Mouse (Mus musculus): ENCODE measurements around the gene Sobp. TPM values are rescaled to one million over a fixed set of nuclear protein-coding genes. Genes with fewer than 3 reads are reported as not detected.
A peak's percentile ranks its signal among the peaks of the same experiment; 100 is the strongest.

Gene Sobp
- polyA plus RNA-seq, 1 experiment from 2014 or later: 12.4 TPM

DNA sequence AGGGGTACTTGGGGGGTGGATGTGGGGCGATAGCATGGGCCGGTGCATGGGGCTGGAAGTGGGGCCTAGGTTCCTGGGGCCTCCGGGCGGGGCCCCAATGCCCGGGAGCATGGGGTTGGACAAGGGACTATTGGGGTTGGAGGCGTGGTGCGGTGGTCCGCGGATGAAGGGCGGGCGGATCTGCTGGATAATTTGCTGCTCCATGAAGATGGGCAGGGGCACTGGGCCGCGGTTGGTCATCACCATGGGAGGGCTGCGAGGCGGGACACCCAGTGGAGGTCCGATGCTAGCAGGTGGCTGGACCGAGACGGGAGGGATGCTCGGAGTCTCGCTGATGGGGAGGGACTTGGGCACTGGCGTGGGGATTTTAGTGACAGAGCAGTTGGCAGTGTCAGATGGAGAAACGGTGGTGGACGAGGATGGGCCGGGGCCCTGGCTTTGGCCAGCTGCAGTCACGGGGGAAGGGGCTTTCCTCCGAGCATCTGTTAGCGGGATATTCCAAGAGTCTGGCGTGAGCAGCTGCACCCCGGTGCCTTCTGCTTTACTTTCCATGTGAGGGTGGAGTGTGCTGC, 152.1 kb downstream of the Sobp start:
- Histone ChIP-seq H3K4me3 (ENCODE audit: low read depth, low read length) (peak overlapping the region; percentile 46), H3K27ac (ENCODE audit: low read length) (no peak overlapping the region), H3K27me3 (ENCODE audit: control insufficient read depth, insufficient read depth, low read depth, low read length) (no peaks in the 10 kb centered on the region), H3K9me3 (replicated peaks; ENCODE audit: control insufficient read depth, low read length, poor library complexity, severe bottlenecking) (no peaks in the 10 kb centered on the region), H3K4me1 (ENCODE audit: control insufficient read depth, insufficient read depth, low read length) (peaks cover 17% of the 10 kb centered on the region), H3K9ac (ENCODE audit: low read depth, low read length) (peak overlapping the region; percentile 71), H3K36me3 (ENCODE audit: control insufficient read depth, insufficient read depth, low read length) (no peaks in the 10 kb centered on the region), H3K4me2 (ENCODE audit: low read length) (peak overlapping the region; percentile 90)
- 6% methylated on average over 28 of the region's 29 CpGs for WGBS
- peak; percentile 29 for ATAC-seq

DNA sequence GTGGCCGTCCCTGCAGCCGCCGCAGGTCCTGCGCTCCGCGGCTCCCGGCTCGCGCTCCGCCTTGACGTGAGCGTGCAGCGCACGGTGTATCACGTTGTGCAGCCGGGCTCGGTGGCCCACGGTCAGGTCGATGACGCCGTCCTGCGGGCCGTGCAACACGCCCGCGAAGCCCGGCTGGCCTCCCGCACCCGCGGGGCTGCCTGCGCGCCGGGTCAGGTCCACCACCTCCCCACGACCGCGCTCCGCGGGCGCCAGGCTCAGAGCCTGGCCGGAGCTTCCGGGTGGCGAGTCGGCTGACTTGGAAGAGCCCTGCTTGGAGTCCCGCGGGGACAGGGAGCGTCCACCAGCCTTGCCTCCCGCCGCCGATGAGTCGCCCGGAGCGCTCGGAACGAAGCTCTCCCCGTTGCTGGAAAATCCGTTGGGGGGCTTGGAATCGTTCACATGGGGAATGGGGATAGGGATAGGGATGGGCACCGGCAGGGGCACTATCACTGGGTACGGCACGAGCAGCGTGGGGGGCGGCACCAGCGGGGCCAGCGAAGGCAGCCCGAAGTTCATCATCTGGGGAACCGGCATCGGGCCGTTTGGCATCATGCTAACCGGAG, 152.7 kb downstream of the Sobp start:
- ATAC-seq: peak; percentile 63
- H3K9me3 ChIP-seq (replicated peaks; ENCODE audit: control insufficient read depth, low read length, poor library complexity, severe bottlenecking): no peaks in the 10 kb centered on the region
- H3K27ac ChIP-seq (ENCODE audit: low read length): no peak overlapping the region
- H3K9ac ChIP-seq (ENCODE audit: low read depth, low read length): peak overlapping the region; percentile 71
- peak overlapping the region; percentile 46 for H3K4me3 ChIP-seq (ENCODE audit: low read depth, low read length)
- WGBS: 1% methylated on average over 68 of the region's 69 CpGs
- peak overlapping the region; percentile 90 for H3K4me2 ChIP-seq (ENCODE audit: low read length)
- peaks cover 17% of the 10 kb centered on the region for H3K4me1 ChIP-seq (ENCODE audit: control insufficient read depth, insufficient read depth, low read length)
- no peaks in the 10 kb centered on the region for H3K27me3 ChIP-seq (ENCODE audit: control insufficient read depth, insufficient read depth, low read depth, low read length)
- no peaks in the 10 kb centered on the region for H3K36me3 ChIP-seq (ENCODE audit: control insufficient read depth, insufficient read depth, low read length)

DNA sequence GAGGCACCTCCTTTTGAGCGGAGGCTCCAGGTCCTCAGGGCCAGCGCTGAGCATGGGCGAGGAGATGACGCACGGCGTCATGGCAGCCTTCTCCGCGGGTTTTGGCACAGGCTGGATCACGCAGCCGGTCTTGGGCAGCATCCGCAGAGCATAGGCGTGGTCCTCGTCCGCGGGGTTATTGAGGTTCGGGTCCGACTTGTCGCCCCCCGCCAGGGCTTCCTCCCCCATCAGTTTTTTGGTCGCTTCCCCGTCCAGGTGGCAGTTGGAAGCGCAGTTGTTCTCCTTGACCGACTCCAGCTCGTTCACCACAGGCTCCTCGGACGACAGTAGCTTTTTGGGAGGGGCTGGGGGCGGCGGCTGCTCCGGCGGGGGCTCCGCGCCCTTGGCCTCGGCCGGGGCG, 153.3 kb downstream of the Sobp start:
- Histone ChIP-seq H3K4me3 (ENCODE audit: low read depth, low read length) (peak overlapping the region; percentile 46), H3K27ac (ENCODE audit: low read length) (no peak overlapping the region), H3K4me2 (ENCODE audit: low read length) (peak overlapping the region; percentile 90), H3K4me1 (ENCODE audit: control insufficient read depth, insufficient read depth, low read length) (peaks cover 17% of the 10 kb centered on the region), H3K9ac (ENCODE audit: low read depth, low read length) (peak overlapping the region; percentile 71), H3K36me3 (ENCODE audit: control insufficient read depth, insufficient read depth, low read length) (no peaks in the 10 kb centered on the region), H3K9me3 (replicated peaks; ENCODE audit: control insufficient read depth, low read length, poor library complexity, severe bottlenecking) (no peaks in the 10 kb centered on the region), H3K27me3 (ENCODE audit: control insufficient read depth, insufficient read depth, low read depth, low read length) (no peaks in the 10 kb centered on the region)
- WGBS: 10% methylated on average over 35 of the region's 35 CpGs
- no peak for ATAC-seq

DNA sequence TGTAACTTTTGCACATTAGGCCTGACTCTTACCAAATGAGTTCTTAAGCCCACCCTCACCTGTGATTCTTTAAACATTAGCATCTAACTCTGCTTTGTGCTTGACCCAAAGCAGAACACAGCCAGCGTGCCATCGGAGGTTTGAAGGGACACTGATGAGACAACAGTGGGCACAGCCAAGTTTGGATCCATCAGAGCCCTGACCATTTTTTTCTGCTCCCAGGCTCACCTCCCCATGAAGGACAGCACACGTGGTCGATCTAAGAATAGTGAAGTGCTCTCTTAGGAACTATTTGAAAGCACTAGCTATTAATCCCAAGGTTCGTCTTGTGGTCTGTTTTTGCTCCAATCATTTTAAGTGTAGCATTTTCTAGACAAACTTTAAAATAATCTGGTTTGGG, 159.5 kb downstream of the Sobp start:
- ATAC-seq: no peak
- Histone ChIP-seq H3K9ac (ENCODE audit: low read depth, low read length) (no peak overlapping the region), H3K9me3 (replicated peaks; ENCODE audit: control insufficient read depth, low read length, poor library complexity, severe bottlenecking) (no peaks in the 10 kb centered on the region), H3K4me3 (ENCODE audit: low read depth, low read length) (no peak overlapping the region), H3K36me3 (ENCODE audit: control insufficient read depth, insufficient read depth, low read length) (no peaks in the 10 kb centered on the region), H3K27me3 (ENCODE audit: control insufficient read depth, insufficient read depth, low read depth, low read length) (no peaks in the 10 kb centered on the region), H3K4me2 (ENCODE audit: low read length) (no peak overlapping the region), H3K27ac (ENCODE audit: low read length) (no peak overlapping the region), H3K4me1 (ENCODE audit: control insufficient read depth, insufficient read depth, low read length) (no peaks in the 10 kb centered on the region)
- WGBS: 93% methylated on average over 5 of the region's 5 CpGs

DNA sequence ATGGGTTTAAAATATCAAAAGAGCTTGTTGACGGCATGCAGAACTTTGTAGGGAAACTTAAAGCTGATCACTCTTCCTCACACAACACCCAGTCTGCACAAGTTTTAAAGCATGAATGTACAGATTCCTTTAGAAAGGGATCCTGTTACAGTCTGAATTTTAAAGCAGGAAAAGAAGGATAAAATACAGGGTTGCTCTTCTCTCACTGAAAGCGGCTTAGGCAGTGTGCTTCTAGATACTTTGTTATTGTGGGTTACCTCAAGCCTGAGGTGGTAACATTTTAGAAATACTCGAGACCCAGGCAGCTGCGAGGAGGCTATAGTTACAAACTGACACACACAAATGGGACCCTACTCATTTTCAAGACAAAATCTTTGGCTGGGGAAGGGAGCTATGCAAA, 160.0 kb downstream of the Sobp start:
- no peak for ATAC-seq
- Histone ChIP-seq H3K27me3 (ENCODE audit: control insufficient read depth, insufficient read depth, low read depth, low read length) (no peaks in the 10 kb centered on the region), H3K9ac (ENCODE audit: low read depth, low read length) (no peak overlapping the region), H3K4me1 (ENCODE audit: control insufficient read depth, insufficient read depth, low read length) (no peaks in the 10 kb centered on the region), H3K36me3 (ENCODE audit: control insufficient read depth, insufficient read depth, low read length) (no peaks in the 10 kb centered on the region), H3K9me3 (replicated peaks; ENCODE audit: control insufficient read depth, low read length, poor library complexity, severe bottlenecking) (no peaks in the 10 kb centered on the region), H3K27ac (ENCODE audit: low read length) (no peak overlapping the region), H3K4me2 (ENCODE audit: low read length) (no peak overlapping the region), H3K4me3 (ENCODE audit: low read depth, low read length) (no peak overlapping the region)
- WGBS: 86% methylated on average over 4 of the region's 4 CpGs

DNA sequence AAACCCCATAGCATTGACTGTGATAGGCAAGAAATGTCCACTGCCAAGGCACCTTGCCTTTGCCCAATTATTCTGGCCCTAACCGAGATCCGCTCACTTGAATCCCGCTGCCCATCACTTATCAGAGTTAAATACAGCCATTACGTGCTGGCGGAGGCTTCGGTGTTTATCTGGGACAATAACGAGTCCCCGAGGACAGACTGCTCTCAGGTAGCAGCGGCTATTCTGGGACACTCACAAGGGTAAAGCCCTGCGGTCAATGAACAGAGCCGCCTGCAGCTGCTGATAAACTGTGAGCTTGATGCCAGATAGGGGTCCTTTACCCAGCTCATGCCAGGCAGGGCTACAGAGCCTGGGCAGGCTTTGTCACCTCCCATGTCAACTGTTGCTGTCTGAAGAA, 166.2 kb downstream of the Sobp start:
- H3K27ac ChIP-seq (ENCODE audit: low read length): no peak overlapping the region
- H3K27me3 ChIP-seq (ENCODE audit: control insufficient read depth, insufficient read depth, low read depth, low read length): no peaks in the 10 kb centered on the region
- peaks cover 4% of the 10 kb centered on the region; the same call in 1 of the 2 replicates for H3K36me3 ChIP-seq (ENCODE audit: control insufficient read depth, insufficient read depth, low read length)
- H3K9me3 ChIP-seq (replicated peaks; ENCODE audit: control insufficient read depth, low read length, poor library complexity, severe bottlenecking): no peaks in the 10 kb centered on the region
- WGBS: 53% methylated on average over 11 of the region's 11 CpGs
- no peaks in the 10 kb centered on the region for H3K4me1 ChIP-seq (ENCODE audit: control insufficient read depth, insufficient read depth, low read length)
- no peak overlapping the region for H3K4me3 ChIP-seq (ENCODE audit: low read depth, low read length)
- no peak overlapping the region for H3K4me2 ChIP-seq (ENCODE audit: low read length)
- H3K9ac ChIP-seq (ENCODE audit: low read depth, low read length): no peak overlapping the region
- ATAC-seq: no peak

DNA sequence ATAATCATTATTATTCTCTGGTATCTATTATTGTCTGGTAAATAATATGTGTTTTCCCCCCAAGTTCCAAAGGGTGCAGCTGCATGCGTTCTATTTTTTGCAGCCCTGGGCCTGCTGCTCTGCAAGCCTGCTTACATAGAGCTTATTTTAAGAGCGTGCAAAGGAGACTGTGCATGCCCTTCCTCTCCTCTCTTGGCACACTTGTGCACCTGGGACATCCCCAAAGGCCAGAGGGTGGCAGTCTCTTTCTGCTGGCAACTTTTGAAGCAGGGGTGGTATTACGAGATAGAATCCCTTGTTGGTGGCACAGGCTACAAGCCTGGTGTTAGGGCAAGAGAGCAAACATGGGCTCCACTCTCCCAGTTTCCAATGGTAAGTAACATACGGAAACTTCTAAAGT, 167.8 kb downstream of the Sobp start:
- WGBS: 78% methylated on average over 4 of the region's 4 CpGs
- ATAC-seq: no peak
- Histone ChIP-seq H3K27ac (ENCODE audit: low read length) (no peak overlapping the region), H3K4me3 (ENCODE audit: low read depth, low read length) (no peak overlapping the region), H3K36me3 (ENCODE audit: control insufficient read depth, insufficient read depth, low read length) (peaks cover 4% of the 10 kb centered on the region; the same call in 1 of the 2 replicates), H3K27me3 (ENCODE audit: control insufficient read depth, insufficient read depth, low read depth, low read length) (no peaks in the 10 kb centered on the region), H3K4me2 (ENCODE audit: low read length) (no peak overlapping the region), H3K9ac (ENCODE audit: low read depth, low read length) (no peak overlapping the region), H3K9me3 (replicated peaks; ENCODE audit: control insufficient read depth, low read length, poor library complexity, severe bottlenecking) (no peaks in the 10 kb centered on the region), H3K4me1 (ENCODE audit: control insufficient read depth, insufficient read depth, low read length) (peaks cover 4% of the 10 kb centered on the region)

DNA sequence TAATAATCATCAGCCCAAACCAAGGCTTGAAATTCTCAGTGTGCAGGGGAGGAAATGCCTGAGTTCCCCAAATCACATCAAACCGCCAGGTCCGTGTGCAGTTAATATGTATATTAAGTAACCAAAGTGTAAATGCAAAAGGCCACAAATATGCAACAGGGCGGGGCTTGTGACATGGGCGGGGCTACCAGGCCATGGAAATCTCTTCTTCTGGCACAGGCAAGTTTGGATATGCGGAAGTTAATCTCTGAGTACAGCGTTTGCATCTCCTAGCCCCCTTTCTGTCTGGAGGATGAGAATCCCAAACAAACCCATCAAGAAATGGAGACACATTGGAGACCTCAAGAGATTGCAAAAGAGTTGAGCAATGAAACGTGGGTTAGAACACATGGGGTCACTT, 168.7 kb downstream of the Sobp start:
- Histone ChIP-seq H3K9me3 (replicated peaks; ENCODE audit: control insufficient read depth, low read length, poor library complexity, severe bottlenecking) (no peaks in the 10 kb centered on the region), H3K4me1 (ENCODE audit: control insufficient read depth, insufficient read depth, low read length) (peaks cover 4% of the 10 kb centered on the region), H3K4me3 (ENCODE audit: low read depth, low read length) (no peak overlapping the region), H3K27ac (ENCODE audit: low read length) (no peak overlapping the region), H3K9ac (ENCODE audit: low read depth, low read length) (no peak overlapping the region), H3K36me3 (ENCODE audit: control insufficient read depth, insufficient read depth, low read length) (peaks cover 4% of the 10 kb centered on the region; the same call in 1 of the 2 replicates), H3K27me3 (ENCODE audit: control insufficient read depth, insufficient read depth, low read depth, low read length) (no peaks in the 10 kb centered on the region), H3K4me2 (ENCODE audit: low read length) (no peak overlapping the region)
- 82% methylated on average over 7 of the region's 7 CpGs for WGBS
- ATAC-seq: no peak

DNA sequence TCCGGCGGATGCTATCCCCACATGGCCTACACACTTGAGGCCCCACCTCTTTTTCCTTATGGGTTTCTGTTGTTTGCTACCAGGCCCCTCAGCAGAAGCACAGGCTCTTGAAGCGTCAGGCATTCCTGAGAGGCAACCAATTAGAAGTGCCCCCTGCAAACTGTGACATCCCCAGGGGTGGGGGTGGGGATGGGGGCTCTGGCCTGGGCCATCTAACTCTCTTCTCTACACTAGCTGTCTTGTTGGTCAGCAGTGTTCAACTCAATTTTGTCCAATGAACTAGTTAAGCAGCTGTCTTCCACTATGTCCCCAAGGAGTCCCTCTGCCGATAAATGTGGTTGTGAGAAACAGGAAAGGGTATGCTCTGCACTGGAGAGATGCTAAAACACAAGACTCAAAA, 169.3 kb downstream of the Sobp start:
- H3K4me2 ChIP-seq (ENCODE audit: low read length): no peak overlapping the region
- 86% methylated on average over 4 of the region's 4 CpGs for WGBS
- H3K4me3 ChIP-seq (ENCODE audit: low read depth, low read length): no peak overlapping the region
- peaks cover 4% of the 10 kb centered on the region; the same call in 1 of the 2 replicates for H3K36me3 ChIP-seq (ENCODE audit: control insufficient read depth, insufficient read depth, low read length)
- H3K9me3 ChIP-seq (replicated peaks; ENCODE audit: control insufficient read depth, low read length, poor library complexity, severe bottlenecking): no peaks in the 10 kb centered on the region
- H3K9ac ChIP-seq (ENCODE audit: low read depth, low read length): no peak overlapping the region
- no peaks in the 10 kb centered on the region for H3K27me3 ChIP-seq (ENCODE audit: control insufficient read depth, insufficient read depth, low read depth, low read length)
- H3K4me1 ChIP-seq (ENCODE audit: control insufficient read depth, insufficient read depth, low read length): peaks cover 4% of the 10 kb centered on the region
- H3K27ac ChIP-seq (ENCODE audit: low read length): no peak overlapping the region
- no peak for ATAC-seq

Measured in midbrain, embryonic 16.5 days (tissue).